Mouse (Mus musculus) retina, embryonic 14.5 days (tissue): Measurements from ENCODE around the gene Anks6.
A peak's percentile ranks its signal among the peaks of the same experiment; 100 is the strongest.
"Not testable (repeated sequence)": the region's sequence is repeated elsewhere in the genome, so short reads cannot be mapped to it uniquely, and the experiment has no call there.

Experiments
- DNase-seq: peaks from one replicate; pipeline ENCODE4 v3.0.0-alpha.2; 2015; ENCODE audit warnings: low spot score

The Anks6 gene

GRCm38 (mm10) chr4:47056791-47057509, at the start of gene Anks6:
Anks6 (minus strand) TSS chr4:47057427.
- peak; percentile 81 for DNase-seq

GRCm38 (mm10) chr4:47103561-47103960, 46.3 kb upstream of the Anks6 start:
- DNase-seq, result no peak

- DNase-seq, result peak; percentile 41
These were observed 36.4 kb upstream of the Anks6 start for GRCm38 (mm10) chr4:47093647-47094046.

DNA sequence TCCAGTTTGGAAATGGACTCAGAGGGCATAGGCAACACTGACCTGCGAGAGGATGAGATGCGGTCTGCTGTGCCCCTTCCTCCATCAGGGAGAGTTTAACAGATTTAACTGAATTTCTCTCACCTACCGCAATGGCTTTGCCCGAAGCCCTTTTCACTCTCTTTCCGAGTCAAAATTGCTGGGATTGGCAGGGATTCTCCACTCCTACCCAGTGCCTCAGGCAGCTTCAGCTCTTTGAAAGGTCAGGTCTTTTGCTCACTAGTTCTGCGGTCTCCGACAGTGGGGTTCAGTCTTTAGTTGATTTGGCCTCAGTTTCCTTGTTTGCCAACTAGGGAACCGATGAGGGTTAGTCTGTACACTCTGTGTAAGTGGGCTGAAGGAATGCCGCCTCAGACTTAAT, 35.9 kb upstream of the Anks6 start:
- peak; percentile 20 for DNase-seq

GRCm38 (mm10) chr4:47092387-47093021, 35.3 kb upstream of the Anks6 start:
- peak; percentile 57 for DNase-seq

- peak; percentile 55 for DNase-seq
These were observed 34.5 kb upstream of the Anks6 start, which contains the start of gene Galnt12 for GRCm38 (mm10) chr4:47091493-47092386. Galnt12 (plus strand) TSS chr4:47091909.

DNA sequence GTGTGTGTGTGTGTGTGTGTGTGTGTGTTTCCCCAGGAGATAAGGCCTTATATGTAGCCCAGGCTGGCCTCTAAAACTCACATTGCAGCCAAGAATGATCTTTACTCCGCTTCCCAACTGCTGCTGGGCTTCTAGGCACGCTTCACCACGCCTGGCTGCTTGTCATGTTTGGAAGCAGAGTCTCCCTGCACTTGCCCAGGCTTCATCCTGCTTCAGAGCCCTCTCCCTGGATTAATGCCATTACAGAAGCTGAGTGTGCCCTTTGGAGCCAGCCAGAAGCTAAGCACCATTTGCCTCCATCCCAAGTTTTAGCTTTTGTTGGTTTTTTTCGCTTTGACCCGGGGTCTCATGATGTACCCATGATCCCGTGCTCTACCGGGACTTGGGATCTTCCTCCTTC, 31.4 kb upstream of the Anks6 start:
- no peak for DNase-seq

DNA sequence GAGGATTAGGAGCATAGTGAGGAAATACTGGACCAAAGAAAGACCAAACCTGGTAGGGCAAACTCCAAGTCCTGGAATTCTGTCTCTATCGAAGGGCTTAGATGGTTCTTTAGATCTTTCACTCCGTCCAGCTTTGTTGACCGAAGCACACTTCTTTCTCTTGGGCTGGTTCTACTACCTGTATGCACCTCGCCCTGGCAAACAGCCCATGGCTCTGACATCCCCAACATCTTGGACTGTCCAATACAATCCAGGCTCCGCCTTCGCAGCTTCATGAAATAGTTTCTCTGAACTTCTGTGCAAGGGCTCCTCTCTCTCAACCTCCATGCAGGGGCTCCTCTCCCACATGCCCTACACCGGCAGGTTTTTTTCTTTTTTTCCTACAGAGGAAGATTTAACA, 26.6 kb upstream of the Anks6 start:
- DNase-seq, result no peak

- no peak for DNase-seq
These were observed 23.4 kb upstream of the Anks6 start for GRCm38 (mm10) chr4:47080647-47081010.

- no peak for DNase-seq
These were observed 22.9 kb upstream of the Anks6 start for GRCm38 (mm10) chr4:47079997-47080646.

DNA sequence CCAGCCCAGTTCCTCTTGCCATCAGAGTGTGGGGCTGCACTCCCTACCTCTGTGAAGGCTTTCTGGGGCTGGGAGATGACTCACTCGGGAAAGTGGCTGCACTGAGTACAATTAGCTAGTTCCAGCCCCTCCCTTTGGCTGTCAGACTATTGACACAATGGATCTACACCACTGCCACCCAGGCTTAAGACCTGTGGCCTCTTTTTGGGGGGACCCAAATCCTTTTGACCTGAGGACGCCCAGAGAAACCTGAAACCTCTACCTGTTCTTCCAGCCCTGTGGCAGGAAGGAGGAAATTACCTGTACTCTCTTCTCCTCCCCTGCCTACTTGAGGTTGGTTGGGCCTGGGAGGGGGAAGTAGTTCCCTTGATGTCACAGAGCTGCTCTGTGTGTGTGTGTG, 17.8 kb upstream of the Anks6 start:
- DNase-seq, result no peak

GRCm38 (mm10) chr4:47060900-47061299, 3.7 kb upstream of the Anks6 start:
- no peak for DNase-seq

DNA sequence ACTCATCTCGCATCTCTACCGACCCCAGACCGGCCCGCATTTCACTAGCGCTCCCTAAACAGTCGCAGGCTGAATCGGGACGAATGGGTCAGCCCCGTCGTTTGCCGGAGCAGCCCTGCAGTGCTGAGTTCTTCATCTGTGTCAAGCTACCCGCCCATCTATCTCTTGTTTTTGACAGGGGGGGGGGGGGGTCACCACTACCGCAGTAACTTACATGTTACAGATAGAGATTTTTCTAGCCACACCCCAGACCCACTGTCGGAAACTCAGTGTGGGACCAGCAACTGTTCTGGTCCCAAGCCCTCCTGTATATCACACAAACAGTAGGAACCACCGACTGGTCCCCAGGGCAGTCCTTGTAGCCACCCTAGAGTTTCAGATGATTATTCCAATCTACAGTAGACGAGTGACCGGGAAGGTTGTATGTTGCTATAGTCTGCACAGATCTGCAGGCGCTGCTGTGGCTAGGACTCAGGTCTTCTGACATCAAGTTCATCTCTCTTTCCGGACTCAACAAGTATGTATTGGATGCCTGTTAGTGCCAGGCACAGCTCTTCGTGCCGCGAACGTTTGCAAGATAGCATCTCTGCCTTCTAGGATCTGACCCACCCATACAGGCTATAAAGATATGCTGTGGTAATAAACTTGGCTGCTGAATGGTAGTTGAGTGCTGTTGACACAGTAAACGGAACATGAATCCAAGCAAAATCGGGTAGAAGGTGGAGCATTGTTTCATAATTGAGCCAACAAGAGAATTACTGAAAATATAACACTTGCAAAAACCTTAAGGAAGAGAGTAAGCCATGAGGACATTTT, 491 bp upstream of the Anks6 start:
- no peak for DNase-seq

DNA sequence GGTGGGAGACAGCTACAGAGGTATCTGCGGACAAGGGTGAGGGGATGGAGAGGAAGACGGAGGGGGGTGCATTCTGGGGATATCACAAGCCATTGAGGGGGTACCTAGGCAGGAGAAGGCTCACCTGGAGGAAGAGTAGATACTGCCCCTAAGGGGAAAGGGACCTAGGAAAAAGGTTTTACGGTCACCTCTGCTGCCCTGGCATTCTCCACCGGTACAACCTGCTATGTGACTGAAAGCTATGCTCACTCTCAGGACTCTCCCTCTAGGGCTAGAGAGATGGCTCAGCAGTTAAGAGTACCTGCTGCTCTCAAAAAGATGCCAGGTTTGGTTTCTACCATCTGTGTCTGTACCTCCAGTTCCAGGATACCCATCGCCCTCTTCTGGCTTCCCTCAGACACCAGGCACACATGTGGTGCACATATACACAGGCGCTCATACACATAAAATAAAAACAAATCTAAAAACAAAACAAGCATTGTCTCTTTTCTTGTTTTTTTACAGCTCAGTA, 1.6 kb downstream of the Anks6 start:
- no peak for DNase-seq

GRCm38 (mm10) chr4:47055170-47055569, 2.1 kb downstream of the Anks6 start:
- not testable (repeated sequence) for DNase-seq

DNA sequence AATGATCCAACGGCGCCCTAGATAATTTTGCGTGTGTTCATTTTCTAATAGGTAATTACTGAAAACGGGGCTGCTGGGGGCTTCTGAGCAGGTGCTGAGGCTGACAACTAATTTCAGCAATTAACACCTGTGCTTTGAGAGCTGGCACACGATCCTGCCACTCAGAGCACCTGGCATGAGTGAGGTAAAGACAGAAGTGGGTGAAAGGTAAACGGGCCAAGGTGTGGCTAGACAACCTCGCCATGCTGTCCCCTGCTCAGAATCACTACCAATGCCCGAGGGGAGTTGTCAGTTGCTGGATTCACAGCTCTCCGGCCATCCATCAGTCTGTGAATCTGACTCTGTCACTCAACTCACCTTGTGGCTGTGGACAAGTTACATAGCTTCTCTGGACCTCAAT, 5.3 kb downstream of the Anks6 start:
- no peak for DNase-seq

DNA sequence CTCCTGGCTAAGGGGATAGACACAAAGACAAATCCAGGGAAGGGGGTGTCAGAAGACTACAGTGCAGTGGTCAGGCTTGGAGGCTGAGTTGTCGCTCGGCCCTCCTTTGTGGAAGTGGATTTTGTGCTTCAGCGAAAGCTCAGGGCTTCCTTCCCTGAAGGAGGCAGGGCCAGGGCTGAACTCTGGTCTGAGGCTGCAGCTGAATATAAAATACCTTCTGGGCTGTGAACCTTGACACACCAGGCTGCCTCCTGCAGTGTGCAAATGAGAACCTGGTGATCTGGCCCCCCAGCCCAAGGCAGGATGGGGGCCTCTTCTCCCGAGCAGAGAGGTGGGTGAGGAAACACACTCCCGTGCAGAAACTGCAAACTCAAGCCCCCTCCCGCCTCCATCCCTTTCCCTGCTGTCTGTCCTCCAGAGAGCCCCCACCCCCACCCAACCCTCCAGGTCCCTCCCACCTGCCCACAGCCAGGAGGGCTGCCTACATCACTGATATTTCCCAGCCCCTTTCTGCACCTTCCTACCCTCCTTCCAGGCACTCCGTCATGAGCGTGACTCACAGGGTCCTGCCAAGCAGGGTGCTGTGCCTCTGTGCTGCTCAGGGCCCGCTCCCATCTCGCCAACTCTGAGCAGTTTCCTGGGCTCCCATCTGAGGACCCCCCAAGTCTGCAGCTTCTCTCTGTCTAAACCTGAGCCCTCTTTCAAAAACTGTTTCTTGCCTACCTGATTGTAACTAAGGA, 6.4 kb downstream of the Anks6 start:
- no peak for DNase-seq

DNA sequence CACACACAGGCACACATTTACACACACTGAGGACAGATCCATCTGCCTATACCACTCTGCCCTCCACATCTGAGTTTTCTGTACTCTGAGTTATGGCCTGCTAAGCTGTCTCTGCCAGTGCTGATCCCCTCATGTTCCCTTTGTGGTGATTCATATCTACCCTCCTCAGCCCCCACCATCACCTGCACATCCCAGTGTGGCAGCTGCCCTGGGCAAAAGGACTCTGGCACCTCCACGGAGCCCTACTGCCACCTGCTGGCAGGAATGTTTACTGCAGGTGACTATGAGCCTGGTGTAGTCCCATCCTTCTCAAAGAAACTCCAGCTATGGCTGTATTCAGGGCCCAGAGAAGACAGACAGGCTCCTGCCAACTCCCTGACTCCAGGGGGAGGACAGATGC, 7.1 kb downstream of the Anks6 start:
- peak; percentile 93 for DNase-seq

DNA sequence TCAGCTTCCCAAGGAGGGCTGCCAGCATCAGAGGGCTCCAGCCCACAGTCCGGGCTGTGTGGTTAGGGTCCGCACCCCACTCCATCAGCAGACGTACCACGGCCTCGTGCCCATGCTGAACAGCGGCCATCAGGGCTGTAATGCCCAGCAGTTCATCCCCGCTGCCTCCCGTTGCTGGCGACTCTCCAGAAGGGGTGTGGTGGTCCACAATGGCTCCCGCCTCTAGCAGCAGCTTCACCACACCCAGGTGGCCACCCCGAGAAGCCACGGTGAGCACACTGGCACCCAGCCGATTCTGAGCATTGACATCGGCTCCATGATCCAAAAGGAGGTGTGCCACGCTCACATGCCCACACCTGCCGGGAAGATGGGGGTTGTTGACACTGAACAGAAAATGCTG, 8.0 kb downstream of the Anks6 start:
- no peak for DNase-seq

- no peak for DNase-seq
These were observed 9.5 kb downstream of the Anks6 start for GRCm38 (mm10) chr4:47047765-47048164.
